Mouse (Mus musculus) kidney, postnatal 36 days (tissue): ENCODE data around the gene Otub2.

Experiments
- DNase-seq, 2 experiments: peaks; one replicate each; pipeline ENCODE4 v3.0.0; 2021 to 2022; ENCODE audit warnings: mixed read lengths in 2 of 2

Gene Otub2

GRCm38 (mm10) chr12:103445060-103445459, 56.6 kb downstream of the Otub2 start:
- DNase-seq: no peak

DNA sequence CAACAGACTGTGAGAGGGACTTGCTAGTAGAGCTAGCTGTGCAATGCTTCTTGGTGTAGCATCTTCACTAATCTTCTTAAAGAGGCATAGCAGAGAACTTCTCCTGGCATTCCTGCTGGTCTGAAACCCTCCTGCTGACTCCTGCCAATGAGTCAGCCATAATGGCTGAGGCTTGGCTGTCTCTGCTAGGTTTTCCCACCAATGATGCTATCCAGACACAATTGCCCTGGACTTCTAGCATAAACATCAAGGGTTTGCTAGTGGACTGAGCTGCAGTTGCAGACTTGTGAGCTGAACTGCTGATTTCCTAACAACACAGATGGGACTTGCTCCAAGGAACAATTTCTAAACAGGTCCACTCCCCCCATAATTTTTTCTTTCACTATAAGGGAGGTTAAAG, 64.9 kb downstream of the Otub2 start:
- DNase-seq: no peak
